Mouse (Mus musculus): Measurements from ENCODE around the gene Cfd. TPM values are rescaled to one million over a fixed set of nuclear protein-coding genes. Genes with fewer than 3 reads are reported as not detected.

Gene Cfd
- total RNA-seq, 2 experiments from 2014 or later = 12.9 to 77.1 TPM

GRCm38 (mm10) chr10:79897316-79898245, 6.9 kb downstream of the Cfd start:
- no peak for TF ChIP-seq CTCF (IDR thresholded peaks at IDR 0.05)
- intact Hi-C loops (cut with DNase I) = no loop called here
- DNase-seq = no peak
- Histone ChIP-seq H3K4me3 (no peak overlapping the region), H3K27ac (no peak overlapping the region)

- TF ChIP-seq CTCF (IDR thresholded peaks at IDR 0.05) = peak; percentile 2; the same call in 1 of the 2 replicates
- intact Hi-C loops (cut with DNase I) = loop anchor here (2.0 kb wide), 1 partner anchor 28 kb away; no protein-coding TSS in a partner anchor
- Histone ChIP-seq H3K27ac (no peak overlapping the region), H3K4me3 (no peak overlapping the region)
- no peak for DNase-seq
Observed at GRCm38 (mm10) chr10:79900951-79901410, 10.3 kb downstream of the Cfd start.

- TF ChIP-seq CTCF (IDR thresholded peaks at IDR 0.05) = no peak
- Histone ChIP-seq H3K27ac (no peak overlapping the region), H3K4me3 (no peak overlapping the region)
- intact Hi-C loops (cut with DNase I) = no loop called here
- no peak for DNase-seq
Observed at GRCm38 (mm10) chr10:79906712-79907111, 16.1 kb downstream of the Cfd start.

- DNase-seq = no peak
- TF ChIP-seq CTCF (IDR thresholded peaks at IDR 0.05) = no peak
- H3K4me3 ChIP-seq = no peak overlapping the region
- intact Hi-C loops (cut with DNase I) = no loop called here
- H3K27ac ChIP-seq = no peak overlapping the region
Observed at GRCm38 (mm10) chr10:79907415-79907814, 16.8 kb downstream of the Cfd start.

- no peak for TF ChIP-seq CTCF (IDR thresholded peaks at IDR 0.05)
- peak; percentile 97 for DNase-seq
- Histone ChIP-seq H3K27ac (peak within 1 kb of the TSS; percentile 100), H3K4me3 (peak within 1 kb of the TSS; percentile 70)
- intact Hi-C loops (cut with DNase I) = no loop called here
Observed at GRCm38 (mm10) chr10:79908167-79909091, 17.8 kb downstream of the Cfd start, which contains the start of gene Med16. TSS of gene Med16 (minus strand) at chr10:79908923.

GRCm38 (mm10) chr10:79909092-79909922, 18.7 kb downstream of the Cfd start:
- H3K4me3 ChIP-seq = peak overlapping the region; percentile 70
- no peak for TF ChIP-seq CTCF (IDR thresholded peaks at IDR 0.05)
- no peak for DNase-seq
- peak overlapping the region; percentile 100 for H3K27ac ChIP-seq
- intact Hi-C loops (cut with DNase I) = no loop called here

- TF ChIP-seq CTCF (IDR thresholded peaks at IDR 0.05) = no peak
- Histone ChIP-seq H3K4me3 (no peak within 1 kb of the TSS), H3K27ac (peak within 1 kb of the TSS; percentile 100; the same call in 1 of the 2 replicates)
- DNase-seq = no peak
- intact Hi-C loops (cut with DNase I) = no loop called here
Observed at GRCm38 (mm10) chr10:79910556-79910955, 19.9 kb downstream of the Cfd start, which contains the start of gene Gm26602. TSS of gene Gm26602 (plus strand) at chr10:79910856.

GRCm38 (mm10) chr10:79912412-79912811, 21.8 kb downstream of the Cfd start:
- DNase-seq = no peak
- no peak overlapping the region for H3K4me3 ChIP-seq
- H3K27ac ChIP-seq = no peak overlapping the region
- TF ChIP-seq CTCF (IDR thresholded peaks at IDR 0.05) = no peak
- intact Hi-C loops (cut with DNase I) = no loop called here

- intact Hi-C loops (cut with DNase I) = no loop called here
- no peak for TF ChIP-seq CTCF (IDR thresholded peaks at IDR 0.05)
- H3K4me3 ChIP-seq = no peak overlapping the region
- no peak overlapping the region for H3K27ac ChIP-seq
- DNase-seq = no peak
Observed at GRCm38 (mm10) chr10:79914131-79914947, 23.7 kb downstream of the Cfd start.

- intact Hi-C loops (cut with DNase I) = no loop called here
- TF ChIP-seq CTCF (IDR thresholded peaks at IDR 0.05) = no peak
- Histone ChIP-seq H3K27ac (no peak overlapping the region), H3K4me3 (no peak overlapping the region; the same call in 1 of the 2 replicates)
- DNase-seq = no peak
Observed at GRCm38 (mm10) chr10:79914948-79915596, 24.4 kb downstream of the Cfd start.

All from gastrocnemius, adult 2 months (tissue).